Mouse (Mus musculus): ENCODE data around the gene Trappc3.

GRCm38 (mm10) chr4:126235191-126235590 is 26.9 kb upstream of the Trappc3 start:
- TF ChIP-seq GATA1 (IDR thresholded peaks at IDR 0.05; ENCODE audit: low read length) (no peak), TAL1 (IDR thresholded peaks at IDR 0.05; ENCODE audit: low read length) (no peak)

Measured in erythroblast, embryonic 14.5 days (primary cell).